Mouse (Mus musculus) bone marrow, adult 2 months (tissue): Measurements from ENCODE around the gene Bdkrb1.

Experiments
- CTCF ChIP-seq: fragments of 200-500 bp; IDR thresholded peaks from 2 replicates; pipeline ENCODE4 v1.5.1; 2011; ENCODE audit warnings: low read length, control low read depth; ENCODE audit not compliant: control insufficient read depth, insufficient read depth
- POLR2A ChIP-seq: fragments of 200-500 bp; IDR thresholded peaks from 2 replicates; pipeline ENCODE4 v1.6.1; 2011; ENCODE audit warnings: low read depth, mild to moderate bottlenecking, control low read depth, low read length, borderline replicate concordance; ENCODE audit not compliant: control insufficient read depth

DNA sequence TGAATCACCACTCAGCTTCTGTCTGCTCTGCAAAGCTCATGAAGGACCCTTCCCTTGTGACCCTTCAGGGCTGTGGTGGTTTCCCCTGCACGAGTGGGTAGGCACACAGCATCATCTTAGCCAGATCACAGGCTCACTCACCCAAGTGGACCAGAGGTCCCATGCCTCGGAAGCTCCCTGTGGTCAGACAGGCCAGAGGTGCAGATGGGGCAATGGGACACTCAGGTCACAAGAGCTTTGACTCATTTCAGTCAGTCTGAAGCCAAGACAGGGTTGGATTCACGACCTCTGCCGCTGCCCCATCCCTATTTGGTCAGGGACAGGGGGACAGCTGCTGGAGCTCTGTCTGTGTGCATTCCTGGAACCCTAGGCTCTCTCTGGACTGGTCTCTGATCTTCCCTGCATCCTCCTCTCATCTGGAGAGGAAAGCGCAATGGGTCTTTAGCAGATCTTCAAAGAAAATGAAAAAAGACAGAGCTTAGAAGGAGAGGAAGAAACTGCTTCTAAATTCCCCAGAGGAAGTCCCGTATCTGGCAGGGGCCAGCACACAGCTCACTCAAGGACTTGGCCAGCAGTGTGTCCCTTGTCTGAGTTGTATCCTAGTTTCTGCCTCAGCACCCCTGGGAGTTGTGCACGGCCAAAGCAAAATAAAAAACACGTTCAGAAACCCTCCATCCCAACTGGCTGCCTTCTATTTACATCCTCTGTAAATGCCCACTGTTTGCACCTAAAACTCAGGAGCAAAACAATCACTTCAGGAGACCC lies 40.6 kb upstream of the Bdkrb1 start:
- TF ChIP-seq CTCF (no peak), POLR2A (no peak)
